Mouse (Mus musculus): ENCODE results near the gene Emc10.

DNA sequence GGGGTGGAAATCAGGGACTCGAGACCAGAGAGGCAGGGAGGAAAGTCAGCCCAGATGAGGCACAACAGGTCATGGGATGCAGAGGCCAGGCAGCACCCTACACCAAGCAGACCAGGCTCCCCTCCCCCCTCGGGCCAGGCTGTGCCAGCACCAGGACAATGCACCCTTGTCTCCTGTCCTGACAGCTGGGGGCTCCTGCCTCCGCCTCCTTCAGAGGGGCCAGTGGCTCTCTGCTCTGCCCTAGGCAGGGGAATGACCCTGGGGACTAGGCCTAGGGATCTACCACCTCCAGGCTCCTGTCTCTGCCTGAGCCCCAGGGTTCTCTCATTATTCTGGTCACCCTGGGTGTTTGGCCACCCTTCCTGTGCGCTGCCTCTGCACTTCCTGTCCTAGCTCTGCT, 21.9 kb downstream of the Emc10 start:
- TF ChIP-seq POLR2A (IDR thresholded peaks at IDR 0.05; ENCODE audit: low read depth, low read length) (no peak), CTCF (conservative IDR thresholded peaks at IDR 0.05; ENCODE audit: insufficient read depth, insufficient read length, low read depth, low read length) (no peak)
